Mouse (Mus musculus) cerebellum, adult 2 months (tissue): ENCODE data around the gene Prdm11. TPM values are rescaled to one million over a fixed set of nuclear protein-coding genes. Genes with fewer than 3 reads are reported as not detected.

Experiments
- DNase-seq, 2 experiments: peaks; one replicate each; pipeline ENCODE4 v3.0.0; 2021
- H3K27ac ChIP-seq: fragments of 200-500 bp; 2 replicates; pipeline ENCODE4 v1.5.1; 2012; ENCODE audit warnings: low read length, control low read depth, inconsistent platforms; ENCODE audit not compliant: insufficient read depth
- H3K27me3 ChIP-seq: fragments of 200-500 bp; 2 replicates; pipeline ENCODE4 v1.6.1; 2012; ENCODE audit warnings: inconsistent platforms, mild to moderate bottlenecking, low read length, moderate library complexity; ENCODE audit not compliant: control insufficient read depth, insufficient read depth
- H3K4me1 ChIP-seq: fragments of 200-500 bp; 2 replicates; pipeline ENCODE4 v1.6.1; 2011; ENCODE audit warnings: low read length; ENCODE audit not compliant: control insufficient read depth, insufficient read depth
- H3K4me3 ChIP-seq: fragments of 200-500 bp; replicated peaks from 2 replicates; pipeline ENCODE3; 2011; ENCODE audit warnings: mild to moderate bottlenecking, low read depth, low read length, control low read depth; ENCODE audit not compliant: insufficient read depth
- CTCF ChIP-seq: fragments of 200-500 bp; IDR thresholded peaks from 2 replicates; pipeline ENCODE4 v1.5.1; 2011; ENCODE audit warnings: low read depth, mild to moderate bottlenecking, control low read depth, low read length, moderate library complexity, borderline replicate concordance; ENCODE audit not compliant: insufficient read depth
- POLR2A ChIP-seq: fragments of 200-500 bp; IDR thresholded peaks from 2 replicates; pipeline ENCODE4 v1.6.1; 2011; ENCODE audit warnings: low read length, control low read depth, borderline replicate concordance; ENCODE audit not compliant: insufficient read depth
- WGBS: fragments of 180-500 bp; shearing (Covaris S2); methylation state at CpG from one replicate; pipeline ENCODE4 v1.1.7; 2018; 5-methylcytosine and 5-hydroxymethylcytosine counted together
- polyA plus RNA-seq: library from polyadenylated mRNA; depleted of rRNA; stranded (reverse); fragments of >200 nt; gene quantifications from 2 replicates; pipeline ENCODE4 v1.2.3, GENCODE M21; 2012

Prdm11 gene
- polyA plus RNA-seq, 1 experiment: 10.3 TPM

DNA sequence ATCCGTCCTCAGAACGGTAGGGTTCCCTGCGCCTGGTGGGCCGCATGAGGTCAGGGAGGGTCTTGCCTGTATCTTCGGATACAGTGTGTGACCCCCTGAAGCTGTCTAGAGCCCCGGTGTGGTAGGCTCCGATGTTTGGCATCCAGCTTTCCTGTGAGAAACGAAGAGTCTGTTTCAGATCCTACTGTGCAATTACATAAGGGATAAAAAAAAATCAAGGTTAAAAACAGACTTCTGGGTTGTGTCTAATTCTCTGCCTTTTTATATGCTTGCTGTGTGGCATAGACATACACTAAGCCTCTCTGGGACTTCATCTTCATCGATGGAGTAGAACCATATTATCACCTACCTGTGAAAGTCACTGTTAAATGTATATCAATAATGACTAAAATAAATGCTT, 105.0 kb downstream of the Prdm11 start:
- no peak for DNase-seq
- 45% methylated on average over 9 of the region's 9 CpGs for whole genome bisulfite sequencing
- peak overlapping the region; percentile 86 for H3K27ac ChIP-seq

DNA sequence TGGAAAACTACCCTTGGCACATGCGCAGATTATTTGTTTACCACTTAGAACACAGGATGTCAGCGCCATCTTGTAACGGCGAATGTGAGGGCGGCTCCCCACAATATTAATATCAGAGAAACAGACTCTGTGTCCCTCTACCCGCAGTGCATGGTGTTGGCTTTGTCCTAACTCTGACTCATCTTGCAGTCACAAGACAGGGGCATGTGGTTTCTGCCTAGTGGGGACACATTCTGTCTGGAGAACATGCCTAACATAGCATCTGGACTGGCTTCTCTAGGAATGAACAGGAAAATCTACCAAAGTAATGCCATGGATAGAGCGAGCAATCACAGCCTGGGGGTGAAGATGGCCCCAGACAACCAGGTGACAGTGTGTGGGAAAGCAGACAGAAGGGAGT, 107.1 kb downstream of the Prdm11 start:
- 76% methylated on average over 7 of the region's 7 CpGs for WGBS
- peak in 1 of 2 experiments; percentile 74 for DNase-seq
- peak overlapping the region; percentile 36; the same call in 1 of the 2 replicates for H3K27ac ChIP-seq

More for the DNA sequence above, 105.0 kb downstream of the Prdm11 start:
- no peak for TF ChIP-seq POLR2A
- TF ChIP-seq CTCF: no peak
- Histone ChIP-seq H3K4me3 (no peak overlapping the region), H3K27me3 (no peaks in the 10 kb centered on the region), H3K4me1 (peaks cover 65% of the 10 kb centered on the region)

DNA sequence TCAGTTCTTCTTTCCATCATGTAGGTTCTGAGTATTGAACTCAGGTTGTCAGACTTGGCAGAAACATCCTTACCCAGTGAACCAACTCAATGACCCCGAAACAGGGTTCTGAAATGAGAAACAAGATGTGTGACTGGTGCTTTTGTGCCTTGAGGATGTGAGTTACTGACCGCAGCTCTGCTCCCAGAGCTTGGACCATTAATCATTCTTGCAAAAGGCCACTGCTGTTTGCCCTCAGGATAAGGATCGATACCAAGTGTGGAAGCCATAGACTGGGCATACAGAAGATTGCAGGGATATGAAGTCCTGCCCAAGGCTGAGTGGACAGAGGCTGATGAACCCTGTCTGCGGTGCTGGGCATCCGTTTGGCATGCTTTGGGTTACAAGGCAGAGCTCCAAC, 107.9 kb downstream of the Prdm11 start:
- no peak overlapping the region for H3K4me3 ChIP-seq
- H3K27ac ChIP-seq: no peak overlapping the region
- no peaks in the 10 kb centered on the region for H3K27me3 ChIP-seq
- WGBS: 78% methylated on average over 5 of the region's 5 CpGs
- TF ChIP-seq CTCF: no peak
- H3K4me1 ChIP-seq: peaks cover 78% of the 10 kb centered on the region
- DNase-seq: no peak

More for the DNA sequence above, 107.1 kb downstream of the Prdm11 start:
- Histone ChIP-seq H3K27me3 (no peaks in the 10 kb centered on the region), H3K4me3 (no peak overlapping the region), H3K4me1 (peaks cover 77% of the 10 kb centered on the region)
- TF ChIP-seq POLR2A (no peak), CTCF (no peak)

DNA sequence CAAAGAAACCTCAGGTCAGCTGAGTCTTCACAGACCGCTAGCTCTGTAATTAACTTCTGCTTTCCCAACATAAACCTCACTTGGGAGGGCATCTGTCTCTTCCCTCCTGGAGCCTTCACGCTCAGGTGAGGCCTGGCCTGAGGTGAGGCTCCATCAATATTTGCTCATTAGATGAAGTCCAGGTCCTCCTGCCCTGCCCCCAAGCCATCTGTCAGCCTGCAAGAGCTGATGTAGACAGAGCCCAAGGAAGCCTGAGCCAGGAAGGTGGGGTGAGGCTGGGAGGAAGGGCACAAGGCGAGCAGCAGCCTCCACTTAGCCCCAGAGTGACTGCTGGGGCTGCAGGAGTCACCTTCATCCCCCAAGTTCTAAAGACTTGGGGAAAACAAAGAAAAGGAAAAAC, 110.5 kb downstream of the Prdm11 start:
- Histone ChIP-seq H3K27ac (peak overlapping the region; percentile 94), H3K27me3 (no peaks in the 10 kb centered on the region), H3K4me3 (no peak overlapping the region), H3K4me1 (peaks cover 55% of the 10 kb centered on the region)
- TF ChIP-seq POLR2A (0 out of 2 replicates have a peak, but pooled peaks have one; percentile 14), CTCF (no peak)
- 9% methylated on average over 3 of the region's 3 CpGs for WGBS
- peak; percentile 92 to 97 for DNase-seq

DNA sequence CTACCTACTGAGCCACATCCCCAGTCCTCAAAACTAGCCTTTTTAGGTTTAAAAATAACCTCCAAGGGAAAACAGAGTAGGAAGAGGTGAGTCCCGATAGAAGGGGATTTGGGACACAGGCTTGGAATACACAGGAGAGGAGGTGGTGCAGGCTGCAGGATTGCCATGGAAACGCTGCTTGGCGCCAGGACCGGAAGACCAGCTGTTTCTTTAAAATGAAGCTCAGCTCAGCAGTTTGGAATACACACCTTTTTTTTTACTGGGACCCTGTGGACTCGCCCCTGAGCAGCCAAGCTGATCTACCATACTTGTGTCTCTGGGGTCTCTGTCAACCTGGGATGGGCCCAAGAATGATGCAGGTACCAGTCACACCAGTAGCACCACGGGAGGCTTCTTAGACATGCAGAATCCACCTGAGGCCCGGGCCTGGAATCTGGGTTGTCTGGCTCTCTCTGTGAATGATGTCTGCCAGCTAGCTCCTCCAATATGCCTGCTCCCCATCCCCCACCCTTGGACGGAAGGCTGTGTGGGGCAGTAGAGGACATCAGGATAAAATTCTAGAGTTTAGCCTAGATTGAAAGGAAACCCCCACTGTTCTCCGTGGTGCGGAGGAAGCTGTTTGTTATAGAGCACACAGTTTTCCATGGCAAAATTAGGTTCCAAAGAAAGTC, 111.5 kb downstream of the Prdm11 start:
- Histone ChIP-seq H3K4me3 (no peak overlapping the region), H3K27ac (peak overlapping the region; percentile 94), H3K27me3 (no peaks in the 10 kb centered on the region), H3K4me1 (peaks cover 46% of the 10 kb centered on the region)
- TF ChIP-seq POLR2A: no peak
- 7% methylated on average over 10 of the region's 10 CpGs for WGBS
- peak; percentile 63 to 64 for DNase-seq

DNA sequence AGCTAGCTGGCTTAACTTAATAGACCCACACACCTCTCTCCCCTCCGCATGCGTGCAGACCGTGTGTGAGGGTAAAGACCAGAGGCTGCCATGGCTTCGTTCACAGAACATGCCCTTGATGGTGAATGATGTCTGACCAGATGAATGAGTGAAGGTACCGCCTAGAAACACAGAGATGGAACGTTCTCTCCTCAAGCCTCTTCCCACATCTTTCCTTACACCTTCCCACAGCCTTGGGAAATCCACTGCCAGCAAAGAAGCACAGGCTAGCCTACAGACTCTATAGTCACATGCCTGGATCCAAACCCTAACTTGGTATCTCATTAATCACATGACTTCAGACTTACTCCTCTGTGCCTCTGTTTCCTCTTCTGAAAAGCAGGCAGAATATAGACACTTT, 112.6 kb downstream of the Prdm11 start:
- TF ChIP-seq POLR2A: no peak
- TF ChIP-seq CTCF: no peak
- peaks cover 40% of the 10 kb centered on the region for H3K4me1 ChIP-seq
- H3K27ac ChIP-seq: peak overlapping the region; percentile 53; the same call in 1 of the 2 replicates
- no peak for DNase-seq
- no peaks in the 10 kb centered on the region for H3K27me3 ChIP-seq
- H3K4me3 ChIP-seq: no peak overlapping the region
- 87% methylated on average over 6 of the region's 6 CpGs for WGBS

DNA sequence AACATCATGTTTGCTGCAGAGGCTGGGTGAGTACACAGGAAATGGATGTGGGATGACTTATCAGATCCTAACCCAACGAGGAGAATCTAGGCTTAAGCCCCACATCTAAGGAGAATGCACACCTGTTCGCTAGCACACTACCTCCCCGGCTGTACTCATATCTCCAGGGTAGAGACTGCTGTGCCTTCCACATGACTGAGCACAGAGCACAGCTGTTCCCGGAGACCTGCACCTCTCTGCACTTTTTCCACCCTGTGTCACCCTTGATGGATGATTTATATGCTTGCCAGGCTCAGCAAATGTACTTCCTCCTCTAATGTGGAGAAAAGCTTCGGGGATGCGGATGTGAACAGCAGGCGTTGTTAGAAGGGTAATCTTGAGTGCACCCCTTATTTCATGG, 114.9 kb downstream of the Prdm11 start:
- Histone ChIP-seq H3K4me1 (peaks cover 39% of the 10 kb centered on the region), H3K27ac (no peak overlapping the region), H3K4me3 (no peak overlapping the region), H3K27me3 (no peaks in the 10 kb centered on the region)
- no peak for DNase-seq
- TF ChIP-seq POLR2A (no peak), CTCF (no peak)
- WGBS: 65% methylated on average over 7 of the region's 7 CpGs

DNA sequence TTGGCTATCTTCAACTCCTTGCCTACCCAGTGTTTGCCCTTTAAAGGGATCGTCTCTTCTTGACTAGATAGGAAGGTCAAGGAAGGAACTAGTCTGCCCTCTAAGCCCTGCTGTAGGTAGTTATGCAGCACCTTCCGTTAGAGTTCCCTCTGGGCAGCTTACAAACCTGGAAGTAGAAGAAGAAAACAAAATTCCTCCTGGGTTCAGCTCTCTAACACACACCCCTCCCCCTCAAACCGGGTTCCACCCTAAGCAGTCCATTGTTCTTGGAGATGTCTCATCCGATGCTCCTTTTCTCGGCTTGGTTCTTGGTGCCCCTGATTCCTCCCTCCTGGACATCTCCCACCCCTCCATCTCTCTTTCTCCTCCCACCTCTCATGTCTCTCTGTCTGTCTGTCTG, 116.3 kb downstream of the Prdm11 start:
- Histone ChIP-seq H3K27me3 (no peaks in the 10 kb centered on the region), H3K4me1 (peaks cover 33% of the 10 kb centered on the region), H3K4me3 (no peak overlapping the region), H3K27ac (no peak overlapping the region)
- WGBS: 75% methylated on average over 5 of the region's 5 CpGs
- DNase-seq: no peak
- TF ChIP-seq CTCF (no peak), POLR2A (no peak)

DNA sequence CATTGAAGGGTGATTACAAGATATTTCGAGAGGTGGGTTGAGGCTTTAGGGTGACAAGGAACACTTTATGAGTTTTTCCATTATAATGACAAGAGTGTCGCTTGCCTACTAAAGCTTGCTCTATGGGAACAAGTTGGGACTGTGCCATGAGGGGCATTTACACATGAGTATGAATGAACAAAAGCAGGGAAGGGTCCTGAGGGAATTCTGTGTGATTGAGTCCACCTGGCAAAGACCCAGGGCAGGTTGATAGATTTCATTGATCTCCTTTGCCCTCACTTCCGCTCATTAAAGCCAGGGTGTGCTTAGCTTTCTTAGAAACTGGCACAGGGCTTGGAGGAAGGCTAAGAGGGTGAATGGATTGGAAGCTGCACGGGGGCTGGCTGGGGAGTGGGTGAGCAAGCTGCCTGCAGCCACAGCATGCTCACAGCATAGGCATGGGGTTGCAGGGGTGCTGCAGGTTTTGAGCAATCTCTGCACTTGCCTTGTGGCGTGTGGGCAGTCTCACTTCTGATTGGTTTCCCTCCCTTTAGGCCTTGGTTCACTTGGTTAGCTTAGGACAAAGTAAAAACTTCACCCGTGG, 121.2 kb downstream of the Prdm11 start:
- Histone ChIP-seq H3K4me1 (peaks cover 28% of the 10 kb centered on the region), H3K4me3 (no peak overlapping the region), H3K27me3 (no peaks in the 10 kb centered on the region), H3K27ac (no peak overlapping the region)
- 66% methylated on average over 6 of the region's 6 CpGs for WGBS
- no peak for TF ChIP-seq POLR2A
- no peak for TF ChIP-seq CTCF
- DNase-seq: no peak
